Mouse (Mus musculus): ENCODE data around the gene Hist1h2bn.

DNA sequence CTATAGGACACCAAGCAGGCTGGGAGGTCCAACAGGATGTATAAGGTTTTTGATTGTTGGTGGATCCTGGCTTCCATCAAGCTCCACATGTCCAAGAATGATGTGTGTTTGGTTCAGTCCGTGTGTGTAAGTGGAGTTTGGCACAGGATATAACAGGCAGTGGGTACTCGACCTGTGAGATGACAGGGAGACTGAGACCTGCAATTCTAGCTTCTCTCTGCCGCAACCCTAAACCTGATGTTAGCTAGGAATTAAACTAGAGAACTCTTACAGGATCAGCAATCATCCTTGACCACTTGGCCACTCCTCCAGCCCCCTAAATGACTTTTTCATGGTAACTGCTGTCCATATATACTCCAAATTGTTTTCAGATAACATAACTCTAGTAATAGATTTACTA, 1.6 kb upstream of the Hist1h2bn start:
- TF ChIP-seq CTCF (IDR thresholded peaks at IDR 0.05; ENCODE audit: insufficient read depth, low read length): no peak
- no peak for TF ChIP-seq POLR2A (IDR thresholded peaks at IDR 0.05; ENCODE audit: borderline replicate concordance, extremely low read depth, low read depth, low read length)

Data from lung, adult 2 months (tissue).